Mouse (Mus musculus): ENCODE results near the gene Slco2b1. TPM values are rescaled to one million over a fixed set of nuclear protein-coding genes. Genes with fewer than 3 reads are reported as not detected.

Gene Slco2b1
- polyA plus RNA-seq, 1 experiment from 2014 or later, result 1.6 TPM

DNA sequence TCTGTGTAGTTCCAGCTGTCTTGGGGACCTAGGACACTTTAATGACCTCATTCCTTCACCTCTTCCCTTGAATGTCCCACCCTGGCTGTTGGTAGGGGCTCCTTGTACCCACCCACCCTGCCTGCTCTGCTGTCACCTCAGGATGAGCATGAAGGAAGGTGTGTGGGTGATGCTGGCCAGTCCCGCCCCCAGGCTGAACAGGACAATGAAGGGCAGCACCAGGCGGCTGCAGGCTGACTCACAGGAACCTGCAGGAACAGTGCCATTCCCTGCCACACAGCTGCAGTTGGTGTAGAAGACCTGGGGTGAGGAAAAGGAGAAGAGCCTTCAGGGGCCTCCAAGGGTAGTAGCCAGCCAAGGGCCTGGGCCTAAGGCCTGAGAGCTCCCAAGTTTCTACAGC, 48.8 kb downstream of the Slco2b1 start:
- Histone ChIP-seq H3K36me3 (no peaks in the 10 kb centered on the region), H3K4me3 (no peak overlapping the region), H3K27me3 (ENCODE audit: low read depth, poor library complexity, severe bottlenecking) (no peaks in the 10 kb centered on the region), H3K4me1 (peaks cover 12% of the 10 kb centered on the region), H3K9me3 (replicated peaks) (no peaks in the 10 kb centered on the region), H3K27ac (no peak overlapping the region)
- DNase-seq (ENCODE audit: low spot score), result no peak
- WGBS, result 74% methylated on average over 2 of the region's 2 CpGs

GRCm38 (mm10) chr7:99661571-99662230, 49.4 kb downstream of the Slco2b1 start:
- 78% methylated on average over 14 of the region's 14 CpGs for WGBS
- Histone ChIP-seq H3K9me3 (replicated peaks) (no peaks in the 10 kb centered on the region), H3K27ac (no peak overlapping the region), H3K4me1 (peaks cover 12% of the 10 kb centered on the region), H3K27me3 (ENCODE audit: low read depth, poor library complexity, severe bottlenecking) (no peaks in the 10 kb centered on the region), H3K36me3 (no peaks in the 10 kb centered on the region), H3K4me3 (no peak overlapping the region)
- DNase-seq (ENCODE audit: low spot score), result no peak

DNA sequence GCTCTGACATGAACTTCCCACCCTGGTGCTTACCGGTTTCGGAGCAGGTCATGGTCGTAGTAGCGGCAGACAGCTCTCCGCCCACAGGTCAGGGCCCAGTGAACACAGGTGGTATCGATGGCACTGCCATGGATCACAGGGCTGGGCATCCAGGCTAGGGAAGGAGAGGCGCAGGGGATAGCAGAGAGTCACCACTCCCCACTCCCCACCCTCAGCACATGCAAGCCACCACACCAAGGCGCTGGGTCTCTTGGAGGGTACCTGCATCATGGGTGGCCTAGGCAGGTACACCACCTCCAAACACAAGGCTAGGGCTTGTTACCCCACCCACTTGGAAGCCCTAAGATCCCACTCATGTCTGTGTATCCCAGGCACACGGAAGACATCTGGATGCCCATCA, 50.1 kb downstream of the Slco2b1 start:
- Histone ChIP-seq H3K4me1 (peaks cover 12% of the 10 kb centered on the region), H3K27me3 (ENCODE audit: low read depth, poor library complexity, severe bottlenecking) (no peaks in the 10 kb centered on the region), H3K4me3 (no peak overlapping the region), H3K27ac (no peak overlapping the region), H3K36me3 (no peaks in the 10 kb centered on the region), H3K9me3 (replicated peaks) (no peaks in the 10 kb centered on the region)
- no peak for DNase-seq (ENCODE audit: low spot score)
- WGBS, result 92% methylated on average over 9 of the region's 9 CpGs

GRCm38 (mm10) chr7:99659379-99660029, 51.6 kb downstream of the Slco2b1 start:
- Histone ChIP-seq H3K4me3 (no peak overlapping the region), H3K27ac (no peak overlapping the region), H3K27me3 (ENCODE audit: low read depth, poor library complexity, severe bottlenecking) (no peaks in the 10 kb centered on the region), H3K9me3 (replicated peaks) (no peaks in the 10 kb centered on the region), H3K4me1 (peaks cover 4% of the 10 kb centered on the region; the same call in 1 of the 2 replicates), H3K36me3 (no peaks in the 10 kb centered on the region)
- 50% methylated on average over 12 of the region's 12 CpGs for WGBS
- DNase-seq (ENCODE audit: low spot score), result peak; percentile 90

- Histone ChIP-seq H3K4me1 (no peaks in the 10 kb centered on the region), H3K27ac (no peak overlapping the region), H3K9me3 (replicated peaks) (no peaks in the 10 kb centered on the region), H3K4me3 (no peak overlapping the region), H3K36me3 (no peaks in the 10 kb centered on the region), H3K27me3 (ENCODE audit: low read depth, poor library complexity, severe bottlenecking) (no peaks in the 10 kb centered on the region)
- WGBS, result 85% methylated on average over 11 of the region's 11 CpGs
- no peak for DNase-seq (ENCODE audit: low spot score)
Observed at GRCm38 (mm10) chr7:99654244-99654643, 56.9 kb downstream of the Slco2b1 start.

- no peaks in the 10 kb centered on the region for H3K4me1 ChIP-seq
- H3K27ac ChIP-seq, result no peak overlapping the region
- no peaks in the 10 kb centered on the region for H3K9me3 ChIP-seq (replicated peaks)
- 64% methylated on average over 4 of the region's 4 CpGs for WGBS
- no peak for DNase-seq (ENCODE audit: low spot score)
- H3K36me3 ChIP-seq, result no peaks in the 10 kb centered on the region
- H3K4me3 ChIP-seq, result no peak overlapping the region
- H3K27me3 ChIP-seq (ENCODE audit: low read depth, poor library complexity, severe bottlenecking), result no peaks in the 10 kb centered on the region
Observed at GRCm38 (mm10) chr7:99649585-99649984, 61.6 kb downstream of the Slco2b1 start.

- WGBS, result 3% methylated on average over 6 of the region's 6 CpGs
- H3K4me1 ChIP-seq, result no peaks in the 10 kb centered on the region
- H3K27me3 ChIP-seq (ENCODE audit: low read depth, poor library complexity, severe bottlenecking), result no peaks in the 10 kb centered on the region
- DNase-seq (ENCODE audit: low spot score), result peak; percentile 77
- no peak overlapping the region for H3K27ac ChIP-seq
- no peaks in the 10 kb centered on the region for H3K9me3 ChIP-seq (replicated peaks)
- no peak overlapping the region for H3K4me3 ChIP-seq
- H3K36me3 ChIP-seq, result no peaks in the 10 kb centered on the region
Observed at GRCm38 (mm10) chr7:99648623-99649022, 62.5 kb downstream of the Slco2b1 start.

GRCm38 (mm10) chr7:99644701-99645100, 66.4 kb downstream of the Slco2b1 start:
- no peaks in the 10 kb centered on the region for H3K9me3 ChIP-seq (replicated peaks)
- no peaks in the 10 kb centered on the region for H3K36me3 ChIP-seq
- no peaks in the 10 kb centered on the region; the same call in 1 of the 2 replicates for H3K4me1 ChIP-seq
- 91% methylated on average over 7 of the region's 7 CpGs for WGBS
- no peak overlapping the region for H3K4me3 ChIP-seq
- peaks cover 2% of the 10 kb centered on the region; the same call in 1 of the 2 replicates for H3K27me3 ChIP-seq (ENCODE audit: low read depth, poor library complexity, severe bottlenecking)
- H3K27ac ChIP-seq, result no peak overlapping the region
- no peak for DNase-seq (ENCODE audit: low spot score)

- no peaks in the 10 kb centered on the region for H3K9me3 ChIP-seq (replicated peaks)
- no peaks in the 10 kb centered on the region for H3K36me3 ChIP-seq
- WGBS, result 72% methylated on average over 3 of the region's 3 CpGs
- no peak overlapping the region for H3K4me3 ChIP-seq
- no peak for DNase-seq (ENCODE audit: low spot score)
- H3K27me3 ChIP-seq (ENCODE audit: low read depth, poor library complexity, severe bottlenecking), result peaks cover 5% of the 10 kb centered on the region; the same call in 1 of the 2 replicates
- H3K27ac ChIP-seq, result no peak overlapping the region
- no peaks in the 10 kb centered on the region; the same call in 1 of the 2 replicates for H3K4me1 ChIP-seq
Observed at GRCm38 (mm10) chr7:99642078-99642477, 69.1 kb downstream of the Slco2b1 start.

DNA sequence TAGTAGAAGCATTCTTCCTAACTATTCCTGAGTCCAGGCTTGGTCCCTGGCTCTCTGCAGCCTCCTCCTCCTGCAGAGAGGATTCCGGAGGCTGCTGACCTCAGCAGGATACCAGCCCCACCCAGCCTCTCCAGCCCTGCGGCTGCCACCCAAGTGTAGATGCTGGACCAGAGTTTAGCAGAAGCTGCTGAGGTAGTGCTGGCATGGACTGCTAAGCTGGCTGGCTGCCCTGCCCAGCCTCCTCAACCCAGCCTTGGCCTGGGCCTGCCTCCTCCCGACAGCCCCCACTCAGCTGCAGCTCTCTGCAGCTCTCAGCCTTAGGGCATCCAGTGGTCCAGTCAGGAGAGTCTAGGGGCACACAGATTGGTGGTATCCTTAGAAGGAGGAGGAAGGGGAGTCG, 69.9 kb downstream of the Slco2b1 start:
- no peaks in the 10 kb centered on the region; the same call in 1 of the 2 replicates for H3K4me1 ChIP-seq
- H3K9me3 ChIP-seq (replicated peaks), result no peaks in the 10 kb centered on the region
- DNase-seq (ENCODE audit: low spot score), result no peak
- H3K36me3 ChIP-seq, result no peaks in the 10 kb centered on the region
- WGBS, result 46% methylated on average over 4 of the region's 4 CpGs
- H3K4me3 ChIP-seq, result no peak overlapping the region
- peaks cover 5% of the 10 kb centered on the region; the same call in 1 of the 2 replicates for H3K27me3 ChIP-seq (ENCODE audit: low read depth, poor library complexity, severe bottlenecking)
- no peak overlapping the region for H3K27ac ChIP-seq

DNA sequence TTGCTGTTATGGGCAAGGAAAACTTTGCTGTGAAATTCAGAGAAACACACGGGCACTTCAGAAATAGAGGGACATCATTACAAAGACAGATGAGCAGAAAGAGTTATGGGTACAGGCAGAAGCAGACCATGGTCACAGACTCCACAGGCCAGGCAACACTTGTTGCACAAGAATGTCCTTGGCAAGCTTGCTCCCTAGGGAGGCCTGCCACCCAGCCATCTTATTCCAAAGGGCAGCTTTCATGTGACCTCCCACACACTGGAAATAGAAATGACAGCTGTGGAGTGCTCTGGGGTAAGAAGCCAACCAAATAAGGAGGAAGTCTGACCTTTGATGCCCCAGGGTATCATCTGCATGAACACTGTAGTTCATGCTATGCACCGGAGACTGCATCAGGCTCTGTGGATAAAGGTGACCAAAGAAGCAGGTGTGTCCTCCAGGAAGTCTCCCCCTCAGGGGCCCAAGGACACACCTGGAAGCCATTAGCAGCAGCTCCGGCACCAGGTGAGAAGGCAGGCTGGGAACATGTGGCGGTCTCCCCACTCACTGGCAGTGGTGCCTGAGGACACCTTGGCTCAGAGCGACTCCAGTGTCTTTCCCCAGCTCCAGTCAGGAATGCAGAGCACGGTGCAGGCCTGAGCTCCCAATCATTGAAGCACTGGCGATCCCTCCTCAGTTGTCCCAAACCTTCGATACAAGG, 77.0 kb downstream of the Slco2b1 start:
- no peaks in the 10 kb centered on the region for H3K36me3 ChIP-seq
- peaks cover 40% of the 10 kb centered on the region for H3K27me3 ChIP-seq (ENCODE audit: low read depth, poor library complexity, severe bottlenecking)
- no peaks in the 10 kb centered on the region for H3K9me3 ChIP-seq (replicated peaks)
- WGBS, result 70% methylated on average over 8 of the region's 8 CpGs
- DNase-seq (ENCODE audit: low spot score), result no peak
- H3K27ac ChIP-seq, result no peak overlapping the region
- H3K4me1 ChIP-seq, result peaks cover 7% of the 10 kb centered on the region; the same call in 1 of the 2 replicates
- H3K4me3 ChIP-seq, result no peak overlapping the region

GRCm38 (mm10) chr7:99632286-99632685, 78.9 kb downstream of the Slco2b1 start:
- H3K9me3 ChIP-seq (replicated peaks), result no peaks in the 10 kb centered on the region
- 12% methylated on average over 6 of the region's 6 CpGs for WGBS
- no peak overlapping the region for H3K27ac ChIP-seq
- H3K27me3 ChIP-seq (ENCODE audit: low read depth, poor library complexity, severe bottlenecking), result peaks cover 58% of the 10 kb centered on the region
- H3K36me3 ChIP-seq, result no peaks in the 10 kb centered on the region
- no peak overlapping the region for H3K4me3 ChIP-seq
- H3K4me1 ChIP-seq, result peaks cover 10% of the 10 kb centered on the region; the same call in 1 of the 2 replicates
- no peak for DNase-seq (ENCODE audit: low spot score)

GRCm38 (mm10) chr7:99627366-99627765, 83.8 kb downstream of the Slco2b1 start:
- WGBS, result 2% methylated on average over 7 of the region's 7 CpGs
- Histone ChIP-seq H3K27ac (no peak overlapping the region), H3K36me3 (no peaks in the 10 kb centered on the region), H3K4me3 (peak overlapping the region; percentile 60; the same call in 1 of the 2 replicates), H3K4me1 (peaks cover 24% of the 10 kb centered on the region), H3K27me3 (ENCODE audit: low read depth, poor library complexity, severe bottlenecking) (peaks cover 100% of the 10 kb centered on the region), H3K9me3 (replicated peaks) (no peaks in the 10 kb centered on the region)
- DNase-seq (ENCODE audit: low spot score), result no peak

All from limb, embryonic 10.5 days (tissue).